Mouse (Mus musculus): ENCODE results near the gene Dennd4c. TPM values are rescaled to one million over a fixed set of nuclear protein-coding genes. Genes with fewer than 3 reads are reported as not detected.
"Not testable (repeated sequence)": the region's sequence is repeated elsewhere in the genome, so short reads cannot be mapped to it uniquely, and the experiment has no call there.

Gene Dennd4c
- total RNA-seq, 2 experiments from 2014 or later = 11.4 to 13.0 TPM

GRCm38 (mm10) chr4:86750346-86750945 lies 2.1 kb downstream of the Dennd4c start:
- intact Hi-C loops (cut with DNase I) = no loop called here
- peak; percentile 24 to 50 for DNase-seq (ENCODE audit: low spot score in 2 of 2)

- intact Hi-C loops (cut with DNase I) = no loop called here
These were observed 16.0 kb downstream of the Dennd4c start for GRCm38 (mm10) chr4:86764307-86764706.

GRCm38 (mm10) chr4:86777587-86777986 lies 29.2 kb downstream of the Dennd4c start:
- intact Hi-C loops (cut with DNase I) = no loop called here

More at GRCm38 (mm10) chr4:86764307-86764706, 16.0 kb downstream of the Dennd4c start:
- DNase-seq (ENCODE audit: low spot score in 2 of 2) = no peak

GRCm38 (mm10) chr4:86810604-86811003 lies 62.2 kb downstream of the Dennd4c start:
- DNase-seq (ENCODE audit: low spot score in 2 of 2) = peak in 1 of 2 experiments; percentile 11
- intact Hi-C loops (cut with DNase I) = no loop called here

More at GRCm38 (mm10) chr4:86777587-86777986, 29.2 kb downstream of the Dennd4c start:
- no peak for DNase-seq (ENCODE audit: low spot score in 2 of 2)

- intact Hi-C loops (cut with DNase I) = no loop called here
- DNase-seq (ENCODE audit: low spot score in 2 of 2) = no peak
These were observed 66.5 kb downstream of the Dennd4c start for GRCm38 (mm10) chr4:86814850-86815249.

GRCm38 (mm10) chr4:86823169-86823568 lies 74.8 kb downstream of the Dennd4c start:
- intact Hi-C loops (cut with DNase I) = no loop called here
- DNase-seq (ENCODE audit: low spot score in 2 of 2) = peak; percentile 65 to 83

GRCm38 (mm10) chr4:86825143-86825542 lies 76.8 kb downstream of the Dennd4c start:
- intact Hi-C loops (cut with DNase I) = no loop called here
- DNase-seq (ENCODE audit: low spot score in 2 of 2) = peak; percentile 15 to 20

GRCm38 (mm10) chr4:86831896-86832295 lies 83.5 kb downstream of the Dennd4c start:
- intact Hi-C loops (cut with DNase I) = no loop called here
- DNase-seq (ENCODE audit: low spot score in 2 of 2) = no peak

GRCm38 (mm10) chr4:86841141-86841540 lies 92.8 kb downstream of the Dennd4c start:
- intact Hi-C loops (cut with DNase I); DNase-seq (ENCODE audit: low spot score in 2 of 2): not testable (repeated sequence)

- no peak for DNase-seq (ENCODE audit: low spot score in 2 of 2)
- intact Hi-C loops (cut with DNase I) = no loop called here
These were observed 97.0 kb downstream of the Dennd4c start for GRCm38 (mm10) chr4:86845384-86845783.

- no peak for DNase-seq (ENCODE audit: low spot score in 2 of 2)
- intact Hi-C loops (cut with DNase I) = no loop called here
These were observed 98.9 kb downstream of the Dennd4c start for GRCm38 (mm10) chr4:86847246-86847645.

- intact Hi-C loops (cut with DNase I) = loop anchor here (5.0 kb wide), 1 partner anchor 76 kb away; no protein-coding TSS in a partner anchor
- no peak for DNase-seq (ENCODE audit: low spot score in 2 of 2)
These were observed 103.0 kb downstream of the Dennd4c start for GRCm38 (mm10) chr4:86851331-86851730.

GRCm38 (mm10) chr4:86852018-86852417 lies 103.7 kb downstream of the Dennd4c start:
- no peak for DNase-seq (ENCODE audit: low spot score in 2 of 2)
- intact Hi-C loops (cut with DNase I) = loop anchor here (5.0 kb wide), 1 partner anchor 75 kb away; no protein-coding TSS in a partner anchor

- intact Hi-C loops (cut with DNase I) = loop anchor here (5.0 kb wide), 1 partner anchor 74 kb away; no protein-coding TSS in a partner anchor
These were observed 104.6 kb downstream of the Dennd4c start for GRCm38 (mm10) chr4:86852813-86853590.

GRCm38 (mm10) chr4:86856304-86857112 lies 108.2 kb downstream of the Dennd4c start:
- intact Hi-C loops (cut with DNase I) = no loop called here
- DNase-seq (ENCODE audit: low spot score in 2 of 2) = peak in 1 of 2 experiments; percentile 18

More at GRCm38 (mm10) chr4:86852813-86853590, 104.6 kb downstream of the Dennd4c start:
- DNase-seq (ENCODE audit: low spot score in 2 of 2) = no peak

GRCm38 (mm10) chr4:86857113-86858069 lies 109.0 kb downstream of the Dennd4c start, which contains the start of gene Rps6:
Gene Rps6 (minus strand): TSS chr4:86857412.
- intact Hi-C loops (cut with DNase I) = no loop called here
- peak; percentile 97 to 98 for DNase-seq (ENCODE audit: low spot score in 2 of 2)

- DNase-seq (ENCODE audit: low spot score in 2 of 2) = peak; percentile 16 to 45
- intact Hi-C loops (cut with DNase I) = no loop called here
These were observed 109.7 kb downstream of the Dennd4c start for GRCm38 (mm10) chr4:86858070-86858440.

- intact Hi-C loops (cut with DNase I) = no loop called here
- no peak for DNase-seq (ENCODE audit: low spot score in 2 of 2)
These were observed 115.7 kb downstream of the Dennd4c start for GRCm38 (mm10) chr4:86864087-86864486.

GRCm38 (mm10) chr4:86871988-86872387 lies 123.6 kb downstream of the Dennd4c start:
- intact Hi-C loops (cut with DNase I) = no loop called here
- no peak for DNase-seq (ENCODE audit: low spot score in 2 of 2)

All from left cerebral cortex, postnatal 14 days (tissue).